Mouse (Mus musculus): ENCODE measurements at regions not wholly inside any gene's neighbourhood (a gene's known extent, or its start where the extent isn't known, plus 50 kb on each side); places are given as distances from the start of the nearest gene placed in this dataset.
A peak's percentile ranks its signal among the peaks of the same experiment; 100 is the strongest.

GRCm38 (mm10) chr3:41366264-41366663 is 189.3 kb upstream of the Jade1 start:
- DNase-seq (ENCODE audit: low read depth, low spot score), result no peak

GRCm38 (mm10) chr3:41365145-41365830 is 190.2 kb upstream of the Jade1 start:
- no peak for DNase-seq (ENCODE audit: low read depth, low spot score)

GRCm38 (mm10) chr3:41363947-41364346 is 191.6 kb upstream of the Jade1 start:
- DNase-seq (ENCODE audit: low read depth, low spot score), result no peak

GRCm38 (mm10) chr3:41360231-41360630 is 195.3 kb upstream of the Jade1 start:
- DNase-seq (ENCODE audit: low read depth, low spot score), result no peak

GRCm38 (mm10) chr3:41359458-41359857 is 196.1 kb upstream of the Jade1 start:
- DNase-seq (ENCODE audit: low read depth, low spot score), result no peak

- DNase-seq (ENCODE audit: low read depth, low spot score), result peak; percentile 14
These were observed 202.5 kb upstream of the Jade1 start for GRCm38 (mm10) chr3:41353021-41353420.

- DNase-seq (ENCODE audit: low read depth, low spot score), result no peak
These were observed 203.7 kb upstream of the Jade1 start for GRCm38 (mm10) chr3:41351786-41352185.

GRCm38 (mm10) chr3:41351091-41351685 is 204.3 kb upstream of the Jade1 start:
- no peak for DNase-seq (ENCODE audit: low read depth, low spot score)

- DNase-seq (ENCODE audit: low read depth, low spot score), result no peak
These were observed 205.2 kb upstream of the Jade1 start for GRCm38 (mm10) chr3:41350331-41350730.

GRCm38 (mm10) chr3:41348795-41349194 is 206.7 kb upstream of the Jade1 start:
- peak; percentile 45 for DNase-seq (ENCODE audit: low read depth, low spot score)

GRCm38 (mm10) chr3:41346863-41347262 is 208.7 kb upstream of the Jade1 start:
- peak; percentile 43 for DNase-seq (ENCODE audit: low read depth, low spot score)

- no peak for DNase-seq (ENCODE audit: low read depth, low spot score)
These were observed 212.1 kb upstream of the Jade1 start for GRCm38 (mm10) chr3:41343431-41343830.

GRCm38 (mm10) chr3:41332481-41332880 is 223.1 kb upstream of the Jade1 start:
- no peak for DNase-seq (ENCODE audit: low read depth, low spot score)

- DNase-seq (ENCODE audit: low read depth, low spot score), result no peak
These were observed 225.2 kb upstream of the Jade1 start for GRCm38 (mm10) chr3:41330356-41330755.

GRCm38 (mm10) chr3:41328828-41329227 is 226.7 kb upstream of the Jade1 start:
- DNase-seq (ENCODE audit: low read depth, low spot score), result no peak

GRCm38 (mm10) chr3:41326211-41327104 is 229.1 kb upstream of the Jade1 start:
- no peak for DNase-seq (ENCODE audit: low read depth, low spot score)

- no peak for DNase-seq (ENCODE audit: low read depth, low spot score)
These were observed 233.7 kb upstream of the Jade1 start for GRCm38 (mm10) chr3:41321808-41322207.

- no peak for DNase-seq (ENCODE audit: low read depth, low spot score)
These were observed 236.2 kb upstream of the Jade1 start for GRCm38 (mm10) chr3:41319214-41319856.

- no peak for DNase-seq (ENCODE audit: low read depth, low spot score)
These were observed 235.6 kb upstream of the Pgrmc2 start for GRCm38 (mm10) chr3:41318232-41319131.

- no peak for DNase-seq (ENCODE audit: low read depth, low spot score)
These were observed 234.3 kb upstream of the Pgrmc2 start for GRCm38 (mm10) chr3:41317170-41317569.

- no peak for DNase-seq (ENCODE audit: low read depth, low spot score)
These were observed 229.6 kb upstream of the Pgrmc2 start for GRCm38 (mm10) chr3:41312492-41312891.
